Mouse (Mus musculus): ENCODE results near the gene Spta1.

Gene Spta1

DNA sequence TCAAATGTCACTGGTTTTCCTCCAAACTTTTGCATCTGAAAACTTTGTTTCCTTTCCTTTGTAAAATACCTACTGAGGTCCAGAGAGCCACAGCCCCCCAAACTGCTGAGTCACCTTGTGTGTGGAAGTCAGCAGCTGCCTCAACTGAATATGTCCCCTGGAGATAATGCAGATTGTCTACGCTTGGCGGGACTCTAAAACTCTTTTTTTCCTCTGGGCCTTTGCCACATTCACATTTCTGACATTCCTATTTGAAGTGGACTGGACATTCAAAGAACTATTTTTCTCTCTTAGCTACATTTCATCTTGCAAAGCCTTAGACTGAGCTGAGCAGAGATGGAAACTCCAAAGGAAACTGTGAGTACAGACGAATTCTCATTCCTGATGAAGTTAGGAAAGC is at the start of gene Spta1:
TSS of gene Spta1 (plus strand) at position 172 of the 400 bp plus-strand sequence.
- DNase-seq (ENCODE audit: low spot score), result peak; percentile 19

DNA sequence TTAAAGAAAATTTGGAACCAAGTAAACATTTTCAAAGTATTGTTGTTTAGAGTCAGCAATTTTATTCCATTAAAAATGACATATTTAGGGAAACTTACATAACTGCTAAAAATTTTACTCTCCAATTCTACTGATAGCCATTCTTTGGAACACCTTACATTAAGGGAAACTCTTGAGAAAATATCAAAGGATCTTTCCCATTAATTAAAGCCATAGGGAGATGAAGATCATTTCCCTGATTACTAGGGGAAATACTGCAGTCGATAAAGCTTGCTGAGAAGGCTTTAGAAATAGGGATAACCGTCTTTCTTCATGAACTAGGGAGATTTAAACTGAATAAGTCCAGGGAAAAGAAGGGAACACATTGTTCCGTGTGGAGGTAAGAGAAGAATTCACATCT is 41.4 kb upstream of the Spta1 start, which contains the start of gene Olfr424:
TSS of gene Olfr424 (plus strand) at position 301 of the 400 bp plus-strand sequence.
- no peak for DNase-seq (ENCODE audit: low spot score)

DNA sequence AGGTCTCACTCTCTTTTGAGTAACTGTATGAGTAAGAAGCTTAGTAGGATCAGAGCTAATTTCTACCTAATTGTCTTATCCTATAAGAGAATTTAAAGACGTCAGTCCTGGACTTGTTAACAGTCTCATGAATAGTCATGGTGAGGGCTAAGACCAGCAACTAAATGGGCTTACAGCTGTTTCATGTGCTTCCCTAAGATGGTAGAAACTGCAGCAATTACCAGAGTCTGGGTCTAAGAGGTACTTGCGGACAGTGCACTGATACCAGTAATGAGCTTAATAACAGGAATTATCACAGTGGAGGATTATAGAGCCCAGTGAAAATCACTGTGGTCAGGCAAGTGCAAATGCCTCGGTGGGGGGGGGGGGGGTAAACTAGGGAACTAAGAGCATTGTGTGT is 40.6 kb upstream of the Spta1 start:
- no peak for DNase-seq (ENCODE audit: low spot score)

DNA sequence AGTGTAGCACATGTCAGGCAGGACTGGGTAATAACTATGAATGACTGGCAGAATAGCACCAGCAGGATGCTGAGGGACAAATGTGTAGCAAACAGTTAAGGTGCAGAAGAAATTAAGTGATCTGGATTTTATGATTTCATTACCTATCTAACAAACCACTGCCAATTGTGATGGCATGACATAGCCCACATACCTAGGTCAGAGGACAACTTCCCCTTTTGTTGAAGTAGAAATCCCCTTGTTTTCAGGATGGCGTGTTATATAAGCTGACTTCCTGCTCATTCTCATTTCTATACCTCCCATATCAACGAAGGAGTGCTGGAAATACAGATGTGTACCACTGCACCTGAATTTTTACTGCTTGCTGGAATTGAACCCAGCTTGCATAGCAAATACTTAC is 31.2 kb upstream of the Spta1 start:
- DNase-seq (ENCODE audit: low spot score), result no peak

DNA sequence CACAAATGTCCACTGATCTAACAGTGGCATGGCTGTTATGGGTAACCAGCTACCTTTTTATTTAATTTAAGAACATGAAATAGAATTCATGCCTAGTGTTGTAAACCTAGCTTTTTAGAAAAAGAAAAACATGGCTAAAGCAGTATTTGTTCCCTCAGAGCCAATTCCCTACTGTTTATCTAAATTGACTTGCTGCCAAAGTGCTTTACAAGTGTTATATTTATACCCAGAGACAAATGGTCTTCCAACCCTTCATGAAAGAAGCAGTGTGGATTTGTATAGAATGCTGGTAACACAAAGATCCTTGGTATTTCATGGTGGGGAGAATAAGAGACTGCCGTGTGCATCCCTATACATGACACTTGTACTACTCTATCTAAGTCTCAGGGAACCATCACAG is 25.9 kb upstream of the Spta1 start:
- DNase-seq (ENCODE audit: low spot score), result no peak

DNA sequence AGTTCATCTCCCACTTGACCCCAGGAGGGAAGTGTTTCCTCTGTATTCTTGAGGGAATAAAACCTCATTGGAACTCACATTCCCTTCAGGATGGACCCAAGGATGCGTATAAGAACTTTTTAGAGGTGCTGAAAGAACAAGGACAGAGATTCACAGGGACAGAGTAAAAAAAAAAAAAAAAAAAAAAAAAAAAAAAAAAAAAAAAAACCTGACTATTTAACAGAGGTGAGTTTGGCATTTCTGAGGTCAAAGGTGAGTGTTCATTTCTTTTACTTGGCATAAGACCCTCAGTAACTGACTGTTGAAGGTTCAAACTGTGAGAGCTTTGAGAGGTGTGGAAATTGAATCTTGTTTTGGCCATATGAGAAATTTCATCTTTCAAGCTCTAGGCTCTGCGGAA is 23.3 kb upstream of the Spta1 start:
- DNase-seq (ENCODE audit: low spot score), result no peak

DNA sequence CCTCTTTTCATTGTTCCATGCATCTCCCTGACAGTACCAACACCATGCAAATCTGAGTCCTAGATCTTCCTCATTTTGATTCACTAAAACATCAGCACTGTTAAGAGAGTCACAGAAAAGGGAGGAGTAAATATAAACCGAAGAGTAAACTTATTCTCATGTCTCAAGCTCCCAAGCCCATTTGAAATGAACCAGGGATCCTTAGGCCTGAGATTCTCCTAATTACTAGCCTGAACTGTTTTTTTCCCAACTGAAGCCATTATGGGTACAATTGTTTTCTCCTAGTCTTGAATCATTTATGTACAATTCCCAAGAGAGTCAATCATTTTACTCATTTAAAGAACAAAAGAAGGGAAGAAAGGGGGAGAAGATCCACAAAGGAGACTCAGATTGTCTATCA is 17.2 kb upstream of the Spta1 start, which contains the start of gene Olfr420:
TSS of gene Olfr420 (plus strand) at position 301 of the 400 bp plus-strand sequence.
- DNase-seq (ENCODE audit: low spot score), result no peak

DNA sequence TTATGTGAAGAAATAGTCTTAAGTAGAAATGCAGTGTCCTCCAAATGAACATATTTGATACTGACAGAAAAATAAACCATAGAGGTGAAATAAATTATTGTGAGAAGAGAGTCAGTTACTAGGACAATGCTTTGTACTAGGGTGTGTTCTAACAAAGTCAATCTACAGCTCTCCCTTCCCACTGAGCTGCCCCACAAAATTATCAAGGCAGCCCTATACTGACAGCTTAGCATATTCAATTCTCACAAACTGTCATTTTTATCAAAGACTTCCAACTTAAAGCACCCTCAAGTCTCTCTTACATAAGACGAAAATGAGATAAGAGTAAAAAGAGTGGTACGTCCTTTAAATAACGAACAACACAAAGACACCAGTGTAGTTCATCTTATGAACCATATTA is 15.0 kb upstream of the Spta1 start:
- no peak for DNase-seq (ENCODE audit: low spot score)

DNA sequence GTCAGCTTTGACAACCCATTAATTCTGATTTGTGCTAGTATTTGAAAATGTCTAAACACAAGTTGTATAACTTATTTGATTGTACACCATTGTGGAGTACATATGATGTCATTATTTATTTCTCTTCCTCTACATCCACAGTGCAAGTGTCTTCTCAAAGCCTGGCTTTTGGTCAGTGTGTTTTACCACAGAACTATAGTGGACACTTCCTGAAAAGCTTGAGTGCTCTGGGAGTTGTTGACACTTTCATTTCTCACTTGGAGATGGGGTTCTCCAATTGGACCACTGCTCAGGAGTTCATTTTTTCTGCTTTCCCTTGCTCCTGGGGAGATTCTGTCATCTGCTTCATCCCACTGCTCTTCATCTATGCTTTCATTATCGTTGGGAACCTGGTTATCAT is 14.1 kb upstream of the Spta1 start:
- no peak for DNase-seq (ENCODE audit: low spot score)

DNA sequence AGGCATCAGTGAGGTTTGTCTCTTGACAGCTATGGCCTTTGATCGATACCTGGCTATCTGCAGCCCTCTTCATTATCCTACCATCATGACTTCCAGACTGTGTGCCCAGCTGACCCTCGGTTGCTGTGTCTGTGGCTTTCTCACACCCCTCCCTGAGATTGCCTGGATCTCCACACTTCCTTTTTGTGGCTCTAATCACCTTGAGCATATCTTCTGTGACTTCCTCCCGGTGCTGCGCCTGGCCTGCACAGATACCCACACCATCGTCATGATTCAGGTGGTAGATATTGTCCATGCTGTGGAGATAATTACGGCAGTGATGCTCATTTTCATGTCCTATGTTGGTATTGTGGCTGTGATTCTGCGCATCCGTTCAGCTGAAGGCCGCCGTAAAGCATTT is 13.5 kb upstream of the Spta1 start:
- DNase-seq (ENCODE audit: low spot score), result no peak

DNA sequence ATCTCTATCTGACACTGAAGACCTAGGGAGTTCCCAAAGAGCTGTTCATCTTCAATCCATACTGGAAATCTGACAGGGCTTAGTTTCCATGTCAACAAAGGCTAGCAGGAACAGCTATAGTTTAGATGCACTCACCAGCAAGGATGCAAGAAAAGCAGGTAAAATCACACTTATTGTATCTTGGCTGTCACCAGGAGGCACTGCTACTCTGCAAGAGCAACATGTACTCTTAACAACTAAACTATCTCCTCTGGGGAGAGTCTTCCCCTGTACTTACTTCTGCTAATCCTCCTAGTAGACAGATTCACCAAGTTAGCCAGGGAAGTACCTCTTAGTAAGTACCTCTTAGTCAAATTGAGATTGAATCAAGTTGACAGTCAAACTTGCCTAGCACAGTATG is 3.6 kb upstream of the Spta1 start:
- no peak for DNase-seq (ENCODE audit: low spot score)

DNA sequence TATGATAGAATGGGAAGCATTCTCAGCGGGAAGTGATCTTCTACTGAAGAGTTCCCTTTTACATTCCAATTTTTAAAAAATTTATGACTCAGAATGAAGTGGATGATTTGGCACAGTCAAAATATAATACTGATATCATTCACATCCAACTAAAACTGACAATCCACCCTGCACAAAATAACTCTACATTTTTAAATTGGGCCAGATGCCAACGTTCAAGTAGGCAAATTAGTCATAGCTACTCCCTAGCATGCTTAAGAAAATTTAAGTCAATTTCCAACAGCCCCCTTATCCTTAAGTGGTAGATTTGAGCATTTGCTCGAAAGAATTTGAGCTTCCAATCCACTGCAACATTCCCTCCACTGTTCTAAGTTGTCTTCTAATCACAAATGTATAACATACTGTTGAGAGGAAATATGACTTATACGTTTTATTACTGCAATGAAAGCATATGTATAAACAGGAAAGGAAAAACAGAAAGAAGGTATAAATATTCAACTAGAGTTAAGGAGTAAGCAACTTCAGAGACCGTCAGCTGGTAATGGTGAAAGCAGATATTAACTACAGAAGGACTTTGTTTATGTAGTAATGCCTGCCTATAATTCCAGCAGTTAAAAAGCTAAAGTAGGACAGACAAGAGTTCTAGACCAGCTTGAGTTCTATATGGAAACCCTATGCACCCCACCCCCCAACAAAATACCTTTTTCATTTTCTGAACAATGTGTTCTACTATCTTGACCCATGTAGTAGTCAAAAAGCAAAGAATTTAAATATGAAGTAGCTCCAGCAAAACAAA is 1.7 kb upstream of the Spta1 start:
- DNase-seq (ENCODE audit: low spot score), result no peak

DNA sequence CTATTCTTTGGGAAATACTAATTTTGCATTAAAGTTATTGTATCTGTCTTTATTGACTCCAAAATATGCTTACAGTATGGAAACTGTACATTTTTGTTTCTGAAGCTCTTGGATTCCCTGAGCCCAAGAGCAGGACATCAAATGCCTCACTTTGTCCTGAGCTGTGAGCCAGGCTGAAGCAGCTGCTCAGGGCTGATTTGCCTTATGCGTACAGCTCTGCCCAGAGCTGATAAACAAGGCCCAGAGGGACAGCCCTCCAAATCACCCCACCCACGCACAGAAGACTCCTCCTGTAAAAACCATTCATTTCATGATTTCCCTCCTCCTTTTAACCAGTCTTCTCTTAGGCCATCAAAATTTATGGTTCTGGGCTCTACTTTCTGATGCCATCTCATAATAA is 1.0 kb upstream of the Spta1 start:
- DNase-seq (ENCODE audit: low spot score), result peak; percentile 5

DNA sequence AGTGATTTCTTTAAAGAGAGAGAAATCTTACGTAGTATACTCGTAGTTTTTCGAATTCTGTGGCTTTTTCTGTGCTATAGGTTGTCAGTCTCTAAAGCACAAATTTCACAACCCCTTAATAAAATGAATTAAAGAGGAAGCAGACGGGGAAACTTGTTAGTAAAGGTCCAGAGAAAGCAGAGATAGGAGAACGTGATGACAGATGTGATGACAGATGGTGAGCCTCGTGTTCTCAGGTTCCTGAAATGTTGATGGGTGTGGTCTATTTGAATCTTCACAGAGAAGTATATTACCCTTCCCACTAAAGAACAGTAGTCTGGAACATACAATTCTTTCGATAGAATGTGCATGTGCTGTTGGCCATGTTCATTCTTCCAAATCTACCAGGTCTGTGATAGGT is 32.1 kb downstream of the Spta1 start:
- no peak for DNase-seq (ENCODE audit: low spot score)

DNA sequence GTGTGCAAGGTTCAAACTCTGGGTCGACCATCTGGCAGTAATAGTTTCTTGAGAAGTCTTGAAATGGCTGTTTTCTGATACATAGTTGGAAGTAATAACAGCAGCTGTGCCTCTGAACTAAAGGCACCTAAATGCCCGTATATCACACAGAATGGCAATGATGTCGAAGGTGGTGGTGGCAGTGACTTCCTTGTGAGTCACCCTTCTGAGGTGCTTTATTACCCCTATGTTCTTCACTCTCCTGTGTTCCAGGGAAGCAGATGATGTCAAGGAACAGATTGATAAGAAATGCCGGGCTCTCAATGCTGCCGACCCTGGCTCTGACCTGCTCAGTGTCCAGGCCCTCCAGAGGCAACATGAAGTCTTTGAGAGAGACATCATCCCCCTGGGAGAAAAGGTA is 39.7 kb downstream of the Spta1 start:
- DNase-seq (ENCODE audit: low spot score), result no peak

DNA sequence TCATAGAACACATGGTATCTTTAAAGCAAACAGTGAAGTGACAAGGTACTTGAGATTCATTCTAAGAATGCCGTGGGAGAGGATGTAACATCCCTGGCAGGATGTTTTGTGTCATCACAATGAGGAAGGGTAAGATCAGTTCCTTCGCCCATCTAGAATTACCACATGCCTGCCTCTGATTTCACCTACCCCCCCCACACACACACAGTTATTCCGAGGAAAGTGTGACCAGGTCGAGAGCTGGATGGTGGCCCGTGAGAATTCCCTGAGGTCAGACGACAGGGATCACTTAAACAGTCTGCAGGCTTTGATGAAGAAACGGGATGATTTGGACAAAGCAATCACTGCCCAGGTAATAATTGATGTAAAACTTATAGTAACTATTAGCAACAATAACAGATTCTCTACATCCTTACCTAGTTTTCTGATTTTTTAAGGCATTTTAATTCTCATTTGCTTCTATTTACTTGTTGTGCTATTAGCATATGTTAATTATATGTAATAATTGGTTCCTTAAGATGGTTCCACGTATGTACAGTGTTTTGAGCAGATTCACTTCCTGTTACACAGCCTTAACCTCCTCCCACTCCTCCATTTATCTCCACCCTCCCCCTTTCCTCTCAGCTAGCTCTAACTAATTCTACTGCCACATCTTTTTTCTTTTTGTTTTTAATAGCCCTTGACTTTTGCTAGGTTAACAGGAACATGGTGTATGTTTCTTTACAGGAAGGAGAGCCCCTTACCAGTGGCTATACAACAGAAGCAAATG is 42.9 kb downstream of the Spta1 start:
- no peak for DNase-seq (ENCODE audit: low spot score)

DNA sequence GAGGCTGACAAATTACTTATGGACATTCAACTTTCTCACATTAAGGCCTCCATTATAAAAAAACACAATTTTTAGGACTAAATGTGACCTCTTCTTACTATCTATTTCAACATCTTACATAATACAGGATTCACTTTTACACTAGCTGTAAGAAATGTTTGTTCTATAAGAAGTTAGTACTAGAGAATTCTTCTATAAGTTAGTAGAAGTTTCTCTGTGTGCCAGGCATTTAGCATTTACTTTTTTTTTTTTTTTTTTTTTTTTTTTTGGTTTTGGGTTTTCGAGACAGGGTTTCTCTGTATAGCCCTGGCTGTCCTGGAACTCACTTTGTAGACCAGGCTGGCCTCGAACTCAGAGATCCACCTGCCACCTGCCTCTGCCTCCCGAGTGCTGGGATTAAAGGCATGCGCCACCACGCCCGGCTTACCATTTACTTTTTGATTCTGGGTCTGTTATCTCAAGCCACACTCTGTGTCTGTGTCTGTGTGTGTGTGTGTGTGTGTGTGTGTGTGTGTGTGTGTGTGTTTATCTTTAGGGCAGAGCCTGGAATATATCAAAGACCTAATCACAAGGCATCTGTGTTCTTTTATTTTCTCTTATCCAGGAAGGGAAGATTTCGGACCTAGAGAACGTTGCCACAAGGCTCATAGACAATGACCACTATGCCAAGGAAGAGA is 44.1 kb downstream of the Spta1 start:
- no peak for DNase-seq (ENCODE audit: low spot score)

DNA sequence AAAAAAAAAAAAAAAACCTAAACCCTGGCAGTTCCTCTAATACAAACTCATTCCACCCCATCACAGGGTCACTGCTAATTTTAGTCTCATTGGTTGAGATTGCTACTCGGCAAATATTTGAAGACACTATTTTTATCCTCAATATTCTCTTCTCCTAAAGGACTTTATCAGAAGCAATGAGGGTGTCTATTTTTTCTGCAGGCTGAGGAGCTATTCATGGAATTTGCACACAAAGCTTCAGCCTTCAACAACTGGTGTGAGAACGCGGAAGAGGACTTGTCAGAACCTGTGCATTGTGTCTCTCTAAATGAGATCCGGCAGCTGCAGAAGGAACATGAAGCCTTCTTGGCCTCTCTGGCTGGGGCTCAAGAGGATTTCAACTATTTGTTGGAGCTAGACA is 67.3 kb downstream of the Spta1 start:
- DNase-seq (ENCODE audit: low spot score), result no peak

DNA sequence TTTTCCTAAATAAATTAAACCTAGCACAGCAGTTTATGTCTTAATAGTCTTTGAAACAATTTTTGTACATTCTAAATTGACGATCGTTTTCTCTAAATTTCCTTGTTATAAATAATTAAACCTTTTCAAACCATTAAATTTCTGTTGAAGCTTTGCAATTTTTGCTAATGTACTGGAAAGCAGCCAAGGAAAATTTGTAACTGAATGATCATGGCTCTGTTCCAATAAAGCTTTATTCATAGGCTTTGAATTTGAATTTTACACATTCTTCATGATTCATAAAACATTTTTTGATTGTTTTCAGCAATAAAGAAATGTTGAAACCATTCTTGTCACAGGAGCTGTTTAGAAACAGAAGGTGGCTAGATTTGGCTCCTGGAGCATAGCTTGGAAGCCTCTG is 72.0 kb downstream of the Spta1 start:
- DNase-seq (ENCODE audit: low spot score), result no peak

DNA sequence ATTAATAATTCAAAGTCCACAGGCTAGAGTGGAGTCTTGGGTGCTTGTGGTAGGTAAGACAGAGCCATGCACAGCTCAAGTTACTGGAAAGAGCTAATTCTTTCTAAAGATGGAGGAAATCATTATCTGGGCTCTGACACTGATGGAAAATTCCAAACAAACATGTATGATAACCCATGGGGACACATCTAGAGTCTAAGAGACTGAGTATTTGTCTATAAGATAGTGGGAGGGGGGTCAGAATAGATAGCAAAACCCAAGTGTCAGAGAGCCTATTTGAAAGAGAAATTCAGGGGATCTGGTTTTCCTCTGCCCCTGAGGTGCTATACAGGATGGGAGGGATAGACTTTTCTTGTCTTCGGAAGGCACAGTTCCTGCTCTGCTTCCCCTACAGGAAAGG is 73.5 kb downstream of the Spta1 start:
- DNase-seq (ENCODE audit: low spot score), result no peak

DNA sequence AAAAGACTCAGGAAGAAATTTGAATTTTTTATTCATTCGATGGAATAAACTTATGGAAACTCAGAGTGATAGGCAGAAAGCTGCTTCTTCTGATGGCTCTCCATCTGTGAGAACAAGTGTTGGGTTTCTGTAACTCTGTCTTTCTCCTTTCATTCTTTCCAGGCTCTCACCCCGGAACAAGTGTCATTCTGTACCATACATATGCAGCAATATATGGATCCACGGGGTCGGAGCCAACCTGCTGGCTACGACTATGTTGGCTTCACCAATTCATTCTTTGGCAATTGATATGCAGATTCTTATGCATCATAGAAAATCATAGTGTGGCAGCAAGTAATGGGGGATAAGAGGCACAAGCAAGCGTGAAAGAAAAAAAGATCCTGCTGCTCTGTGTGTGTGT is 74.6 kb downstream of the Spta1 start:
- no peak for DNase-seq (ENCODE audit: low spot score)

DNA sequence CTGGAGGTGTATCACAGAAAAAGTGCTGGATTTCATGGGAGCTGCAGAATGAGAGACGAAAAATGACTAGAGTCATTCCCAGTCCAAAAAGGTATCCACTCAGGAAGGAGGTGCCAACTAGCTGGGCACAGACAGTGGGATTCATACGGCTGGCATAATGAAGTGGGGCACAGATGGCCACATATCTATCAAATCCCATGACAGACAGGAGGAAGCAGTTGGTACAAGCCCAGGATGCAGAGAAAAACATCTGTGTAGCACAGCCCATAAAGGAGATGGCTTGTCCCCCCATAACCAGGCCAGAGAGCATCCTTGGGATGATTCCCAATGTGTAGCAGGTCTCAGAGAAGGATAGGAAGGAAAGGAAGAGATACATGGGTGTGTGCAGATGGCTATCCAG is 77.8 kb downstream of the Spta1 start:
- no peak for DNase-seq (ENCODE audit: low spot score)

DNA sequence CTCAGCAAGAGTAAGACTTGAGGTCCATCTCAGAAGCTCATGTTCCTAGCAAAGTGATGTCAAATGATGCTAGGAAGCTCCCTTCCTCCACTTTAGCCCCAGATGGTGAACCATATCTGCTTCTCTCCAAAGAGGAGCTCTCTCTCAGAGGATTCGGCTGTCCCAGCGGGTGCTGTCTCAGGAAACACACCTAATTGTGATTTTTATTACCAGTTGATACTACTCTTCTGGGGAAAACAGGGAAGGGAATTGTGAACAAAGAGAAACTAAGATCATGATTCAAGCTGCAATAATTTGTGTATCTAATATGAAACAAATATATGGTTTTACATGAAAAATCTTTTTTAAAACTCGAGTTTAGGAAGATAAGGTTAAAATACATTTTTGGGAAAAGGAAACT is 79.4 kb downstream of the Spta1 start, which contains the start of gene Olfr419:
TSS of gene Olfr419 (minus strand) at position 101 of the 400 bp plus-strand sequence.
- no peak for DNase-seq (ENCODE audit: low spot score)
